Mouse (Mus musculus) kidney, postnatal 36 days (tissue): ENCODE data around the gene Npcd.

Source experiments
- DNase-seq, 2 experiments: peaks; one replicate each; pipeline ENCODE4 v3.0.0; 2021 to 2022; ENCODE audit warnings: mixed read lengths in 2 of 2

Npcd gene

GRCm38 (mm10) chr15:79802304-79802703 lies 31.7 kb downstream of the Npcd start:
- no peak for DNase-seq

GRCm38 (mm10) chr15:79801646-79802045 lies 32.4 kb downstream of the Npcd start:
- no peak for DNase-seq

GRCm38 (mm10) chr15:79800701-79801100 lies 33.3 kb downstream of the Npcd start:
- DNase-seq = no peak

- DNase-seq = no peak
These were observed 35.4 kb downstream of the Npcd start for GRCm38 (mm10) chr15:79798591-79798990.

DNA sequence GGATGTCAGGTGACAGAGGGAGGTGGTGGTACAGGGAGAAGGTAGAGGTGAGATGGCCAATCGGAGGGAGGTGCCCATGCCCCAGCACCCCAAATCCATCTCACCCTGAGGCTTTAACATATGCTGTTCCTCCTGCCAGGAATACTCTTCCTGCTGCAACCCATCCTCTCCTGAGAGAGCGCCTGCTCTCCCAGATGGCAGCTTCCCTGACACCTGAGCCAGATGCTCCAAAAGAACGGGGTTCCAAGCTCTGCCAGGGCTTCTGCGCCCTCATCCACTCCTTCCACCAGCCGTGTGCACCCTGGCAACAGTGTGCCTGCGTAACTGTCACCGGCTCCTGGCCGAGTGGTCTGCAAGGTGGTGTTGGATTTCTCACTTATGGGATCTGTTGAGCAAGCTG lies 36.4 kb downstream of the Npcd start:
- DNase-seq = no peak

GRCm38 (mm10) chr15:79797096-79797495 lies 36.9 kb downstream of the Npcd start:
- DNase-seq = no peak

- no peak for DNase-seq
These were observed 37.8 kb downstream of the Npcd start for GRCm38 (mm10) chr15:79796256-79796655.

GRCm38 (mm10) chr15:79794173-79794572 lies 39.9 kb downstream of the Npcd start:
- no peak for DNase-seq

- no peak for DNase-seq
These were observed 41.0 kb downstream of the Npcd start for GRCm38 (mm10) chr15:79793076-79793475.

GRCm38 (mm10) chr15:79792455-79792854 lies 41.6 kb downstream of the Npcd start:
- no peak for DNase-seq

DNA sequence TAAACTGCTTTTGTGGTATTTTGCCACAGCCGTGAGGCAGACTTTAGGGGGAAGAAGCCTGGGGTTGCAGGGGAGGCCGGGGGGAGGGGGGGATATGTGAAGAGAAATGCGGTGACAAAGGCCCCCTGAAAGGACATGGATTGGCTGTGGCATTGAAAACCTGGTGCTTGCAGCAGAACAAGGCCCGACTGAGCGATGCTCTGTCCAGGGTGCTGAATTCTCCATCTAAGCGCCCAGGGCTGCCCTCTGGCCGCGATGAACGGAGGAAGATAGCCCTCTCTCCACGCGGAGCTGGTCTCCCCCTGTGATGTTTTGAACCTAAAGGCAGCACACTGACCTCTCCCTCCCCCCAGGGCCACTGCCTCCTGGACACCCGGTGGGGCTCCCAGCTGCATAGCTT lies 42.5 kb downstream of the Npcd start:
- DNase-seq = peak; percentile 46 to 84

DNA sequence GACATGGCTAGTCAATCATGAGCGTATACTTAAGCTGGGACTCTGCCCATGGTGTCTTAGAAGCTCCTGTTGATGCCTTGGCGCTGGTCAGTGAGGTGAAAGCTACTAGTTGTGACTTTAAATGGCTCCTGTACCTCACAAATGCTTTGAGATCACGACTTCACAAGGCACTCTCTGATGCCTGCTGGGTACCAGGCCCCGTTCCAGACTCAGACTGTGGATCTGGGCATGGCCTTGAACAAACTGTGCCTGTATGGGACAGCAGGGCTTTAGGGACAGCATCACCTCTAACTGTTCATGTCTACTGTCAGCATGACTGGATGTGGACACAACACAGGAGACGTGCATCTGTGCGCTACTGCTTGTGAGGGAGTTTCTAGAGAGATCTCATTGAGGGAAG lies 43.1 kb downstream of the Npcd start:
- DNase-seq = no peak

DNA sequence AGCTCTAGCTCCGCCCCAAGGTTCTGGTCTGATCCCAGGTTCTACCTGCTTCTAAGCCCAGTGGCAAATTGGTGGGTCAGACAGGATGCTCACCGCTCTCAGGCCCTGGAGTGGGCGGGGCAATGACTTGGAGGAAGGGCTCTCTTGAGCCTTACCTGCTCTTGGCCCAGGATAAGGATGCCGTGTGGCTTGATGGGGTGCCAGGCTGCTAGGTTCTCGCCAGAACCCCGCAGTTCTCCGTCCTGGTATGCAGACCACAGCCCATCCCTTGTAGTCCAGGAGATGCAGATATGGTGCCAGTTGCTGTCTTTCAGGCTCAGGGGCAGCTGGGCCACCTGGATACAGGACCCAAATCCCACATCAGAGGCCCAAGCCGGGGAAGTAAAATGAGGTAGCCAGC lies 43.9 kb downstream of the Npcd start:
- no peak for DNase-seq

DNA sequence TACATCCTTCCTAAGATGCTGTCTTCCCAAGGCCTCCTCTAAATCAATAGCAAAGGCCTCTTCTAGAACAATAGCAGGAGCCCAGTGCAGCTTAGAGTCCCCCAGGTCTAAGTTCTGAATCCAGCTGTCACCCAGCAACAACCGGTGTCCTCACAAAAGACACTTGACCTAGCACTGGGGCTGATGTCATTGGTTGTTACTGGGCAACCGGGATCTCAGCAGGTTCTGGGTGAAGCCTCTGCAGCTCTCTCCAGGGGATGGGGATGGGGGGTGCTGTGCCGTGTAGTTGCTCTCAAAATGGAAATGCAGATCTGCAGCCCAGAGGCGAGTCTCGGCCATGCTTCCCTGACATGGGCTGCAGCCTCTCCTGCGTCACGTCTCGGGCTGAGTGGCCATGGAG lies 46.2 kb downstream of the Npcd start:
- DNase-seq = no peak

GRCm38 (mm10) chr15:79785056-79785455 lies 49.0 kb downstream of the Npcd start:
- DNase-seq = no peak

- DNase-seq = no peak
These were observed 56.3 kb downstream of the Npcd start, which contains the start of gene Dnal4 for GRCm38 (mm10) chr15:79777749-79778148. Gene Dnal4 (minus strand): TSS chr15:79777849.

- no peak for DNase-seq
These were observed 58.4 kb downstream of the Npcd start for GRCm38 (mm10) chr15:79775662-79776061.

DNA sequence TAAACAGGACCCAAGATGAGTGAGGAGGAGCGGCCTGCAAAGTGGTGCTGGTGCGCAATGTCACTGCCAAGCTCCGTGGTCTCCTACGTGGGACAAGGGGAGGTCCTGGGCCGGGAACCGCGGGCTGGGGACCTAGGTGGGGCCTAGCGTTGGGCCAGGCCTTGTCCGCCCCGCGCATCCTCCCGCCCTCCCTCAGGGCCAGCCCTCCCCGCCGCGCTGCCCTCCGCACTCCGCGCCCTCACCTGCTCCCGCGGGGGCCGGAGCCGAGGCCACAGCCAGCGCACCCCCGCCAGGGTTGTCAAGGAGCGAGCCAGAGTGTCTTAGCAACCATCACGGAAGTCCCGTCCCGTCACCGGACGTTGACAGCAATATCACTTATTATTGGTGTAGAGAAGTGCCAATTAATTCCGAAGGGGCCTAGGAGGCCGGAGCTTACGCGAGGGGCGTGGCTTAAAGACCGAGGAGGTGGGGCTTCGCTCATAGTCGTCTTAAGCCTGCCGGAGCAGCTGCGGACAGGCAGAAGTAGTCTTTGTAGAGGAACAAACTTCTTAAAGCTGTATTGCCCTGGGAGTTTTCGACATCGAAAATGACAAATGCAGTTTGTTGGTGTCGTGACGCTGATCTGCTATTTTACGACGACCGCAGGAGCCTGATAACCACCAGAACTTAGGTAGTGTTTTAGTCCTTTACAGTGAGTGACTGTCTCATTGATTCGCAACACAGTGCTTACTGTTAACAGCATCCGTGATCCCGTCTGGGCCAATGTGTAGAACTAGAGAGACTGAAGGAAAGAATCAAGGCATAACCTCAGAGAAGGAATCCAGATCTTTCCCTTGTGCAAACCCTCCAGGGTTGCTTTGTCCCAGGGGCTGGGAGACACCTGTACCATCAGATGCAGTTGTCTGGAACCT lies 59.7 kb downstream of the Npcd start:
- DNase-seq = peak; percentile 98 to 99

GRCm38 (mm10) chr15:79770629-79771240 lies 63.3 kb downstream of the Npcd start:
- no peak for DNase-seq

DNA sequence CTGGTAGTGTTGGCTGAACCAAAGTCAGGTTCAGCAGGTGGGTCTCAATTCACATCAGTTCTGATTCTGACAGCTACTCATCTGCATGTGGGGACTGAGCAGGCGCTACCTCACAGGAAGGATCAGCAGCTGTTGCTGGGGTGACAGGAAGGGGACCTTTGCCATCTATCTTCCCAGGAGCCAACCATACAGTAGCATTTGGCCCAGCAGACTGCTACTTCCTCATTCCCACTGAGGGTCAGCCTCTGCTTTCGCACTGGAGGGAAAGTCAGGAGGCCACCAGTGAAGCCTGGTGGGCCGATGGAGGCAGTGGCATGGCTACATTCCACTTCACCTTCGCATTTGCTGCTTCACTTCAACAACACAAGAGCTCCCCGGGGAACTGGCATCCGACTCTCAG lies 65.7 kb downstream of the Npcd start:
- DNase-seq = no peak

DNA sequence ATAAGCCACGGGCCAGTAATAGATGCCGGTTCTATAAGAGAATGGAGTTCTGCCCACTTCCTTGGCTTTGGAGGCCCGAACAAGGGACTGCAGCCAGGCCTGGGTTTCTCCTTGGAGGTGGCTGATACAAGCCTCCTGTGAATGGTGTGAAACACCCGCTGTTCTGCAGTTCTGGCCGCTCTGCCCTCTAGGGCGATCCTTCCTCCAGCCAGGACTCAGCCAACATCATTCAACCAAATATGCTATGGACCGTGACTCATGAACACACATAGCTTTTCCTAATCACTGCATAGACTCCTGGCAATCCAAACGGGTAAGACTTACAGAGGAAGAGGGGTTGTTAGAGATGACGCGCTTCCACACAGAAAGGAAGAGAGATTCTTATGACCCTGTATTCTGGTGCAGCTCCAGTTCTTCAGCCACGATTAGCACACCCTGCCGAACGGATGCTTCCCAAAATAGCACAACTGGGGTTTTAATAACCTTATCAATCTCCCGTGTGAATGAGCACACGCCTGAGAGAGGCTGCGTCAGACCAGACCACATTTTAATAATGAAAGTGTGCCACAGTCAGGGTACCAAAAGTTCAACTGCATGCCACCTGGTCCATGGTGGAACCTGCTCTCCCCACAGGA lies 66.6 kb downstream of the Npcd start:
- DNase-seq = no peak

- no peak for DNase-seq
These were observed 67.4 kb downstream of the Npcd start for GRCm38 (mm10) chr15:79766586-79767071.

- no peak for DNase-seq
These were observed 67.9 kb downstream of the Npcd start for GRCm38 (mm10) chr15:79766168-79766567.

- DNase-seq = peak; percentile 83 to 88
These were observed 68.7 kb downstream of the Npcd start for GRCm38 (mm10) chr15:79765361-79765760.
